Mouse (Mus musculus) hindlimb bud, embryonic 11.5 days (tissue): ENCODE results near the gene Espnl.

Experiments used
- DNase-seq: peaks from one replicate; pipeline ENCODE4 v3.0.0-alpha.2; 2012; ENCODE audit warnings: low read depth, low spot score; ENCODE audit errors: extremely low spot score

Espnl gene

GRCm38 (mm10) chr1:91313251-91313650 is 8.6 kb upstream of the Espnl start:
- no peak for DNase-seq

DNA sequence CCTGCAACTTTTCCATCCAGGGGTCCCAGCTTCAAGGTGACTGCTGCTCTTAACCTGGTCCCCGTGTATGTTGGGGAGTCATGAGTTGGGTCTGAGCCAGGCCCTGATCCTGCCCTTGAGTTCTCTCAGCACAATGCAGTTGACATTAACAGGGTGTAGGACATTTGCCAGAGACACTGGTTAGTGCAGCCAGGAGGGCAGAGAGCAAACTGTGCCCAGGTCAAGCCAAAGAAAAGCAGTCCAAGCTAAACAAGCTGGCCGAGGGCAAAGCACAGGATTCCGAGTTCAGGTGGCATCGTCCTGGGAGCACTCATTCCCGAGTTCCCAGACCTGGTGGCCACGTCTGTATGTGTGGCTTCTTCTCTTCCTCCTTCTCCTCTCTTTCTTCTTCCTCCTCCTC is 4.2 kb upstream of the Espnl start:
- DNase-seq = no peak

- no peak for DNase-seq
Observed at GRCm38 (mm10) chr1:91324646-91325045, 2.8 kb downstream of the Espnl start.

GRCm38 (mm10) chr1:91325488-91326042 is 3.7 kb downstream of the Espnl start:
- no peak for DNase-seq

DNA sequence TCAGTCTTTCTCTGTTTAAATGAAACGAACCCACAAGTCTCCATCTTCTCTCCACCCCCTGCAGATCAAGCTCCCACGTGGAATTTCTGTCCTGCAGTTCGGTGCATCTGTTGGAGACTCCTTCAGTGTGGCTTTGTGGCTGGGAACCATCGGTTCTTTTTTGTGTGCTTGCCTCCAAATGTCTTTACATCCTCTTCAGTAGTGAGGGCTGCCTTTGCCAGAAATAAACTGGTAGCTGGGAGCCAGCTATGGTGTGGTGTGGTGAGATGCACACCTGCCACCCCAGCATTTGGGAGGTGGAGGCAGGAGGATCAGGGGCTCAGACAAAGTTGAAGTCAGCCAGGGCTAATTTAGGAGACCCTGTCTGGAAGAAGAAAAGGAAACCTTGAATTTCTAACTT is 10.2 kb downstream of the Espnl start:
- no peak for DNase-seq

DNA sequence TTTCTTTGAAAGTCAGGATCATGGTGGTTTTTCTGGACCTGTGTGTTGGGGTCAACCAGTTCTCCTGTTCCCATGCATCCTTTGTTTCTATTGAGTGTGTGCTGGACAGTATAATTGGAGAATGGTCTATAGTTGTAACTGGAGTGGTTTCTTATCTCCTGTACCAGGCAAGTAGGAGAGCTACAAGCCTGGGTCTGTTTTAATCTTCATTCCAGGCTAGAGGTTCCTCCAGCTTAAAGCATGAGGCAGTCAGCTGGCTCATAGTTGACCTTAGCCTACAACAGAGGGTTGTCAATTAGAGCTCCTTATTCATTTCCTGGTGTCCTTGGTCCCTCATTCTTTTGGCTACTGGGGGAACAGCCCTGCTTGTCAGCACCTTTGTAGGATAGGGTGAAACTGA is 11.7 kb downstream of the Espnl start:
- DNase-seq = no peak

- no peak for DNase-seq
Observed at GRCm38 (mm10) chr1:91337355-91337754, 15.5 kb downstream of the Espnl start.

- no peak for DNase-seq
Observed at GRCm38 (mm10) chr1:91344001-91344400, 22.1 kb downstream of the Espnl start.

DNA sequence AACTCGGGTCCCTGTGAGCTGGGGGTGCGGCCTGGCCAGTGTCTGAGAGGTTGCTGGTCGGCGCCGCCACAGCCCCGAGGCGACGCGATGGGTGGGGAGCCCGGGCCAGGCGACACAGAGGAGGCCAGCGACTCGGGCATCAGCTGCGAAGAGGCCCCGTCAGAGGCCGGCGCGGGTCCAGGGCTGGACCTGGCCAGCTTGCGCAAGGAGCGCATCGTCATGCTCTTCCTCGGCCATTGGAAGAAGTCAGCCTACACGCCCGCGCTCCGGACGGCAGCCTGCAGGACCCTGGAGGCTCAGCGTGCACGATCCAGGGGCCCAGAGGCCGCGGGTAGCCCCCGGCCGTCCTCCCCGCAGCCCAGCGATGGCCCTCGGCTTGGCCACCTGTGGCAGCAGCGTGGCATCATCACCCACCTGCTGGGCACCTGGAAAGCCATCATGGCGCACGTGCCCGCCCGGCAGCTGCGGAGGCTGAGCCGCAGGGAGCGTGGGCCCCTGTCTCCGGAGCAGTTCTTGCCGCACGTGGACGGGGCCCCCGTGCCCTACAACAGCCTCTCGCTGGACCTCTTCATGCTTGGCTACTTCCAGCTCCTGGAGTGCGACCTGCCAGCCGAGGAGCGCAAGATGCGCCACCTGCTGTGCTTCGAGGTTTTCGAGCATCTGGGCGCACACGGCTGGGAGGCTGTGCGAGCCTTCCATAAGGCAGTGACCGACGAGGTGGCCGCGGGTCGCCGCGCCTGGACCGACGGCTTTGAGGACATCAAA is 23.2 kb downstream of the Espnl start:
- DNase-seq = no peak

DNA sequence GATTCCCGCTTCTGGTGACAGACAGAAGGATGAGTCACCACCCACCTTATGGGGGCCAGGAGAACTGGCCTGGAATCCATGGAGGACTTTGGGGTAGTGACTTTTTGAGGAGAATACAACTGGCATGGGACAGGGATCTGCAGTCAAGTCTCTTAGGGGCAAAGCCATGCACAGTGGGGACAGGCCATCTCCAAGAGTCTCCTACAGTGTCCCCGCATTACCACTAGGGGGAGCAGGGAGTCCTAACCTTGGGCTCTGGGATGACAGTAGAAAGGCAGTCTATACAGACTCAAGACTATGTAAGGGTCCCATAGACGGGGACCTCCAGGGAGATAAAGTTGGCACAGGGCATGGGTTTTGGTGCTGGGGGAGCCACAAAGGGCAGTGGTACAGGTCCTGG is 25.0 kb downstream of the Espnl start:
- DNase-seq = peak; percentile 26

DNA sequence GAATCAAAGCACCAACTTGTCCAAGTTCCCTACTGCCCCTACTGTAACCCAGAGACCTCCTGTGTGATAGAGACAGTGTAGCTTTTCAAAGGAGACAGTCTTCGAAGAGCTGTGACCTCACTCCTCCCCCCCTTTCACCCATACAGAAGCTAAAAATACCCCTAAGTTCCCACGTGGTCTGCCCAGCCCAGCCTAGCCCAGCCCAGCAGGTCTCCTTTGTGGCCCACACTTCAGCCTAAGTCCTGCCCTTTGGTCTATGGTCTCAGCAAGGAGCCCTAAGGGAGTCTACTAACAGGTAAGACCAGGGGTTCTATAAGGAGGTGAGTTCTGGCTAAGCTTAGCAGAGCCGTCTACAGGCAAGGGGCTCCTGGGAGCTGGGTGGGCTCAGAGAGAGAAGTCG is 29.0 kb downstream of the Espnl start, which contains the start of gene Klhl30:
Gene Klhl30 (plus strand): TSS at position 176 of the 400 bp plus-strand sequence.
- no peak for DNase-seq

GRCm38 (mm10) chr1:91351249-91351648 is 29.4 kb downstream of the Espnl start:
- DNase-seq = no peak

DNA sequence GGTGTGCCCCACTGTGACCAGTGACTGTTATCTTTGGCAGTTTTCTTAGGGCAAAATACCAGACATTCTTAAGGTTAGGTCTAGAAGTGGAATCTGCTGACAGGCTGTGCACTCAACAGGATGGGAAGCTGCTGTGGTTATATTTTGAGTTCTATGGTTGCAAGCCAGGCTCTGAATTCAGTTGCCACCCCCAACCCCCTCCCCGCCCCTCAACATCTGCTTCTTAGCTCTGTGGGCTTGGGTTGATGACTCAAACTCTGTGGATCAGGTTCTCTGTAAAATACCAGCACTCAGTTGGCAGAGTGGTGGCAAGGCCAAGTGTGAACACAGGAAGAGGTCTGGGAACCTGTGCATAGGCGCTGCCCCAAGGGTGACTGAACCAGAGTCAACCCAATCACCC is 30.4 kb downstream of the Espnl start:
- DNase-seq = no peak

DNA sequence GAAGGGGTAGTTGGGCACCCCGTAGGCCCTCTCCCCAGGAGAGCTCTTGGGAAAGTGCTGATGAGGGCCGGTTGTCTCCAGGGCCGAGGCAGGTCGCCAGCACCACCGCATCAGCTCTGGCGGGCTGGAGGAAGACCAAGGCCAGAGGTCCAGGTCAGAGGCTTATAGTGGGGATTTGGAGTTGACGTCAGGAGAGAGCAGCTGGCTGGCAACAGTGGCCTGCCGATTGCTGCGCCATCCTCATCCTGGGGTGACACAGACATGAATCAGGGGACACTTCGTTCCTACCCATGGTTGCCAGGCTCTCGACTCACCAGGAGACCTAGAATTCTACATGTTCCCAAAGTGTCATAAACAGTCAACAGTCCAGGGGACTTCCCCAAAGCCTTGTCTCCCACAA is 34.2 kb downstream of the Espnl start:
- no peak for DNase-seq

GRCm38 (mm10) chr1:91362113-91362512 is 40.2 kb downstream of the Espnl start:
- DNase-seq = no peak

GRCm38 (mm10) chr1:91364822-91365644 is 43.2 kb downstream of the Espnl start:
- no peak for DNase-seq

- no peak for DNase-seq
Observed at GRCm38 (mm10) chr1:91365816-91366214, 43.9 kb downstream of the Espnl start.

DNA sequence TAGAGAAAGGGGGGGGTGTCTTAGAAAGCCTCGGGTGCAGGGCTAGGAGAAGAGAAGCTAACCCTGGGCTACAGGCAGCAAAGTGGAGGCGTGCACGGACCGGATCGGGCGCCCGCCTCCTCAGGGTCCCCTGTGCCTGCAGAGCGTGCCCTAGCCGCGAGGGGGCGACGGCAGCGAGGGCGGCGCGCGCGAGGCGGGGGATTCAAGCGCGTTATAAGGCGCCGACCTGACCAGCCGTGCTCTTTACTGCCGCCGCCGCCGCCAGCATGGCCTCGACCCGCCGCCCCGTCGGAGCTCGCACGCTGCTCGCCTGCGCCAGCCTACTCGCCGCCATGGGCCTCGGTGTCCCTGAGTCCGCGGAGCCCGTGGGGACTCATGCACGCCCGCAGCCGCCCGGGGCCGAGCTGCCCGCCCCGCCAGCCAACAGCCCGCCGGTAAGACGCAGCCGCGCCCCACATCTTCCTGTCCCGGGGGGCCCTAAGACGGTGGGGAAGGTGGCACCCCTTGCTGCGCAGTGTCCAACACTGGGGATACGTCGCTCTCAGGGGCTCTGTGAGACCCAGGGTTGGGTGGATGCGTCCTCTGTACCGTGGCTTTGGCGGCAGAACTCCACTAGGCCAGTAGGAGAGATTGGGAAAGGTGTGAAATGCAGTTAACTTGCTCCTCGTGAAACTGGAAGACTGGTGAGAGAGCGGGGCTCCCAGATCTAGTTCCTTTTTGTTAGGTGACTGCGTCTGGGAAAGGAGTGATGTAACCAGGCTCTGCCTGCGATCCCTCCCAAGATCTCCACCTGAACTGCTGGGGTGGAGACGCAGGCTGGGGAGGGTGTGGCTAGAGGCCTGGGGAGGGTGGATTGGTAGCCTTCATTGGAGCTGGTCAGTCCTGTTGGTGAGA is 44.6 kb downstream of the Espnl start, which contains the start of gene Erfe:
Gene Erfe (plus strand): TSS at position 216 of the 894 bp plus-strand sequence.
- DNase-seq = no peak

- no peak for DNase-seq
Observed at GRCm38 (mm10) chr1:91367295-91367694, 45.4 kb downstream of the Espnl start.

DNA sequence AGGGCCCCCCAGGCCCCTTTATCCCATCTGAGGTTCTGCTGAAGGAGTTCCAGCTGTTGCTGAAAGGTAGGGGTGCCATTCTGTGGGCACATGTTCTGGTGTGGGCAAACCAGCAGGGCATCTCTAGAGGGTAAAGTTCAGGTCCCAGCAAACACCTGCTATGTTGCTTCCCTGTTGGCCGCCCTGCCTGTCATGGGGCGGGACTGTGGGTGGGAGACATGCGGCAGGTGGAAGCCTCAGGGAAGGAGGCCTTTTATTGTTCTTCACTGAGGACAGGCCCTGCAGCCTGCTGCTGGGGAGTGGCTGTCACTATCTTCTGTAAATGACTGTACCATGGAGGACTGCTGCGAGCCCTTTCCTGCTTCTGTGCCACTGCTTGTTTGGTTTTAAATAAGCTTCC is 47.5 kb downstream of the Espnl start:
- no peak for DNase-seq

- DNase-seq = no peak
Observed at GRCm38 (mm10) chr1:91370055-91370454, 48.2 kb downstream of the Espnl start.
